Mouse (Mus musculus): ENCODE measurements around the gene Mlip. TPM values are rescaled to one million over a fixed set of nuclear protein-coding genes. Genes with fewer than 3 reads are reported as not detected.

Mlip gene
- total and polyA plus RNA-seq, 2 experiments from 2014 or later, result 6.9 to 16.2 TPM

- H3K36me3 ChIP-seq (ENCODE audit: insufficient read depth), result no peaks in the 10 kb centered on the region
- no peak overlapping the region for H3K4me2 ChIP-seq (ENCODE audit: low read depth)
- H3K4me3 ChIP-seq (ENCODE audit: low read depth, low read length), result no peak overlapping the region
- TF ChIP-seq CTCF (IDR thresholded peaks at IDR 0.05; ENCODE audit: low read depth), result no peak
- no peaks in the 10 kb centered on the region for H3K9me3 ChIP-seq (ENCODE audit: low read length)
- H3K4me1 ChIP-seq (ENCODE audit: insufficient read depth), result no peaks in the 10 kb centered on the region
- no peak overlapping the region for H3K27ac ChIP-seq (ENCODE audit: low read depth, low read length)
- DNase-seq, result no peak
- H3K9ac ChIP-seq, result no peak overlapping the region
- no peak for ATAC-seq
- H3K27me3 ChIP-seq (ENCODE audit: insufficient read depth, low read length), result no peaks in the 10 kb centered on the region
- 77% methylated on average over 12 of the region's 12 CpGs for whole genome bisulfite sequencing
Measured at GRCm38 (mm10) chr9:77385611-77386010, 32.8 kb upstream of the Mlip start.

GRCm38 (mm10) chr9:77384651-77385050, 31.9 kb upstream of the Mlip start:
- 90% methylated on average over 9 of the region's 9 CpGs for WGBS
- no peak overlapping the region for H3K4me2 ChIP-seq (ENCODE audit: low read depth)
- TF ChIP-seq CTCF (IDR thresholded peaks at IDR 0.05; ENCODE audit: low read depth), result no peak
- no peak overlapping the region for H3K27ac ChIP-seq (ENCODE audit: low read depth, low read length)
- ATAC-seq (no peak), DNase-seq (no peak)
- no peak overlapping the region for H3K4me3 ChIP-seq (ENCODE audit: low read depth, low read length)
- H3K9ac ChIP-seq, result no peak overlapping the region
- H3K27me3 ChIP-seq (ENCODE audit: insufficient read depth, low read length), result no peaks in the 10 kb centered on the region
- H3K4me1 ChIP-seq (ENCODE audit: insufficient read depth), result no peaks in the 10 kb centered on the region
- no peaks in the 10 kb centered on the region for H3K36me3 ChIP-seq (ENCODE audit: insufficient read depth)
- H3K9me3 ChIP-seq (ENCODE audit: low read length), result no peaks in the 10 kb centered on the region

GRCm38 (mm10) chr9:77383951-77384350, 31.2 kb upstream of the Mlip start:
- Histone ChIP-seq H3K9me3 (ENCODE audit: low read length) (no peaks in the 10 kb centered on the region), H3K4me1 (ENCODE audit: insufficient read depth) (no peaks in the 10 kb centered on the region), H3K4me2 (ENCODE audit: low read depth) (no peak overlapping the region), H3K27ac (ENCODE audit: low read depth, low read length) (no peak overlapping the region), H3K27me3 (ENCODE audit: insufficient read depth, low read length) (no peaks in the 10 kb centered on the region), H3K9ac (no peak overlapping the region), H3K36me3 (ENCODE audit: insufficient read depth) (no peaks in the 10 kb centered on the region), H3K4me3 (ENCODE audit: low read depth, low read length) (no peak overlapping the region)
- no peak for ATAC-seq
- TF ChIP-seq CTCF (IDR thresholded peaks at IDR 0.05; ENCODE audit: low read depth), result no peak
- 86% methylated on average over 4 of the region's 4 CpGs for WGBS
- DNase-seq, result no peak

GRCm38 (mm10) chr9:77382514-77382913, 29.7 kb upstream of the Mlip start:
- Histone ChIP-seq H3K27me3 (ENCODE audit: insufficient read depth, low read length) (no peaks in the 10 kb centered on the region), H3K36me3 (ENCODE audit: insufficient read depth) (no peaks in the 10 kb centered on the region), H3K4me1 (ENCODE audit: insufficient read depth) (no peaks in the 10 kb centered on the region), H3K27ac (ENCODE audit: low read depth, low read length) (no peak overlapping the region), H3K9ac (no peak overlapping the region), H3K4me3 (ENCODE audit: low read depth, low read length) (no peak overlapping the region), H3K9me3 (ENCODE audit: low read length) (no peaks in the 10 kb centered on the region), H3K4me2 (ENCODE audit: low read depth) (no peak overlapping the region)
- DNase-seq (no peak), ATAC-seq (no peak)
- no peak for TF ChIP-seq CTCF (IDR thresholded peaks at IDR 0.05; ENCODE audit: low read depth)
- WGBS, result 54% methylated on average over 3 of the region's 3 CpGs

- no peaks in the 10 kb centered on the region for H3K36me3 ChIP-seq (ENCODE audit: insufficient read depth)
- DNase-seq (peak; percentile 77), ATAC-seq (peak; percentile 47; the same call in 1 of the 2 replicates)
- H3K4me3 ChIP-seq (ENCODE audit: low read depth, low read length), result no peak overlapping the region
- no peaks in the 10 kb centered on the region for H3K4me1 ChIP-seq (ENCODE audit: insufficient read depth)
- no peaks in the 10 kb centered on the region for H3K27me3 ChIP-seq (ENCODE audit: insufficient read depth, low read length)
- peak; percentile 82 for TF ChIP-seq CTCF (IDR thresholded peaks at IDR 0.05; ENCODE audit: low read depth)
- no peak overlapping the region for H3K27ac ChIP-seq (ENCODE audit: low read depth, low read length)
- no peaks in the 10 kb centered on the region for H3K9me3 ChIP-seq (ENCODE audit: low read length)
- 11% methylated on average over 5 of the region's 5 CpGs for WGBS
- no peak overlapping the region for H3K9ac ChIP-seq
- no peak overlapping the region for H3K4me2 ChIP-seq (ENCODE audit: low read depth)
Measured at GRCm38 (mm10) chr9:77381565-77381964, 28.8 kb upstream of the Mlip start.

GRCm38 (mm10) chr9:77379625-77380024, 26.9 kb upstream of the Mlip start:
- Histone ChIP-seq H3K27me3 (ENCODE audit: insufficient read depth, low read length) (no peaks in the 10 kb centered on the region), H3K36me3 (ENCODE audit: insufficient read depth) (no peaks in the 10 kb centered on the region), H3K9me3 (ENCODE audit: low read length) (no peaks in the 10 kb centered on the region), H3K27ac (ENCODE audit: low read depth, low read length) (no peak overlapping the region), H3K4me2 (ENCODE audit: low read depth) (no peak overlapping the region), H3K9ac (no peak overlapping the region), H3K4me3 (ENCODE audit: low read depth, low read length) (no peak overlapping the region), H3K4me1 (ENCODE audit: insufficient read depth) (no peaks in the 10 kb centered on the region)
- 38% methylated on average over 5 of the region's 5 CpGs for WGBS
- ATAC-seq, result peak; percentile 40; the same call in 1 of the 2 replicates
- peak; percentile 82 for TF ChIP-seq CTCF (IDR thresholded peaks at IDR 0.05; ENCODE audit: low read depth)
- peak; percentile 87 for DNase-seq

GRCm38 (mm10) chr9:77377696-77378095, 24.9 kb upstream of the Mlip start:
- Histone ChIP-seq H3K36me3 (ENCODE audit: insufficient read depth) (no peaks in the 10 kb centered on the region), H3K9ac (no peak overlapping the region), H3K27me3 (ENCODE audit: insufficient read depth, low read length) (no peaks in the 10 kb centered on the region), H3K4me2 (ENCODE audit: low read depth) (no peak overlapping the region), H3K4me3 (ENCODE audit: low read depth, low read length) (no peak overlapping the region), H3K4me1 (ENCODE audit: insufficient read depth) (no peaks in the 10 kb centered on the region), H3K9me3 (ENCODE audit: low read length) (no peaks in the 10 kb centered on the region), H3K27ac (ENCODE audit: low read depth, low read length) (no peak overlapping the region)
- DNase-seq, result no peak
- no peak for TF ChIP-seq CTCF (IDR thresholded peaks at IDR 0.05; ENCODE audit: low read depth)
- ATAC-seq, result no peak
- WGBS, result 77% methylated on average over 10 of the region's 10 CpGs

GRCm38 (mm10) chr9:77377082-77377481, 24.3 kb upstream of the Mlip start:
- Histone ChIP-seq H3K4me2 (ENCODE audit: low read depth) (no peak overlapping the region), H3K9me3 (ENCODE audit: low read length) (no peaks in the 10 kb centered on the region), H3K27ac (ENCODE audit: low read depth, low read length) (no peak overlapping the region), H3K4me3 (ENCODE audit: low read depth, low read length) (no peak overlapping the region), H3K27me3 (ENCODE audit: insufficient read depth, low read length) (no peaks in the 10 kb centered on the region), H3K4me1 (ENCODE audit: insufficient read depth) (no peaks in the 10 kb centered on the region), H3K36me3 (ENCODE audit: insufficient read depth) (no peaks in the 10 kb centered on the region), H3K9ac (no peak overlapping the region)
- TF ChIP-seq CTCF (IDR thresholded peaks at IDR 0.05; ENCODE audit: low read depth), result peak; percentile 61
- peak; percentile 20 for DNase-seq
- no peak for ATAC-seq
- 68% methylated on average over 10 of the region's 10 CpGs for WGBS

Measured in forebrain, postnatal 0 days (tissue).